Mouse (Mus musculus) limb, embryonic 10.5 days (tissue): ENCODE data around the gene Hlcs. TPM values are rescaled to one million over a fixed set of nuclear protein-coding genes. Genes with fewer than 3 reads are reported as not detected.
A peak's percentile ranks its signal among the peaks of the same experiment; 100 is the strongest.

Source experiments
- DNase-seq: peaks from one replicate; pipeline ENCODE4 v3.0.0-alpha.2; 2017; ENCODE audit warnings: low spot score
- H3K27ac ChIP-seq: fragments of 300-500 bp; sonication (generic); 2 replicates; pipeline ENCODE4 v1.5.1; 2016; ENCODE audit warnings: mild to moderate bottlenecking
- H3K27me3 ChIP-seq: fragments of 300-500 bp; sonication (generic); 2 replicates; pipeline ENCODE4 v1.6.1; 2016; ENCODE audit warnings: low read depth, mild to moderate bottlenecking; ENCODE audit not compliant: poor library complexity, severe bottlenecking
- H3K36me3 ChIP-seq: fragments of 300-500 bp; sonication (generic); 2 replicates; pipeline ENCODE4 v1.6.1; 2016; ENCODE audit warnings: mild to moderate bottlenecking, moderate library complexity
- H3K4me1 ChIP-seq: fragments of 300-500 bp; sonication (generic); 2 replicates; pipeline ENCODE4 v1.6.1; 2016
- H3K4me3 ChIP-seq: fragments of 300-500 bp; sonication (generic); 2 replicates; pipeline ENCODE4 v1.5.1; 2016; ENCODE audit warnings: mild to moderate bottlenecking, moderate library complexity
- H3K9me3 ChIP-seq: fragments of 300-500 bp; sonication (generic); replicated peaks from 2 replicates; pipeline ENCODE4 v1.6.1; 2016; ENCODE audit warnings: mild to moderate bottlenecking
- WGBS: fragments of 180-500 bp; shearing (Covaris S2); methylation state at CpG from one replicate; pipeline ENCODE4 v1.1.7; 2016; 5-methylcytosine and 5-hydroxymethylcytosine counted together
- polyA plus RNA-seq: library from polyadenylated mRNA; unstranded; fragments of >200 nt; fragmentation: Nextera tagmentation; extraction: Ambion mirVana; gene quantifications from 2 replicates; pipeline ENCODE4 v1.2.1, GENCODE M21; 2016

The Hlcs gene
- polyA plus RNA-seq, 1 experiment from 2014 or later: 11.7 TPM

DNA sequence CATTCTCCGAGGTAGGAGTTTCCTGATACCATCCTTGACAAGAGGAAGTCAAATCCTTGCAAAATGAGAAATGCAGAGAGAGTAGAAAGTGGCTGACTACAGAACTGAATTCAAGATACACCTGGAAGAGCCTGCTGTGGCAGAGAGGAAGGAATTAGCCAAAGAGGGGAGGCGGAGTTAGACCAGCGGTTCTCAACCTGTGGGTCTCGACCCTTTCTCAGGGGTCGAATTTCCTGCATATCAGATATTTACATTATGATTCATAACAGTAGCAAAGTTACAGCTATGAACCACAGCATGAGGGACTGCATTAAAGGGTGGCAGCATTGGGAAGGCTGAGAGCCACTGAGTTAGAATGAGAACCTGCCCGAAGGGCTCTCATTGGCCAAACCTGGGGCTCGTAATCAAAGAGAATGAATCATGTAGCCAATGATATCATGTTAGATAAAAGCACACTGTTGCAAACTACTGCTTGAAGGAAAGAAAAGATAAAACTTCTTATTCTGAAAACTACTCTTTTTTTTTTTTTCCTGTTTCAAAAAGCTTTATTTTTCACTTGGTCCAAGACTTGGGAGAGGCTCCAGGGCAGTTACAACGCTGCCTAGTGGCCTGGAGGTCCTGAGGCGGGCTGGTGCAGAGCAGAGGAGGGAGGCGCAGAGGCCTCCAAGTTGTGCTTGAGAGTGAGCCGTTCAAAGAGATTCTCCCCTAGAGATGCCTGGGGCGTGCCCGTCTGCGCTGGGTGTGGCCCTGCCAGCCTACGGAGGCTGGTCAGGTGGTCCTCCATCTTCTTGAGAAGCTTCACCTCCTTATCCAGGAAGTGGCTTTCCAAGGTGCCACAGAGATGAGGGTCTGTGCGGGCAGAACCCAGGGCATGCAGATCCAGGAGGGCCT, 144.5 kb downstream of the Hlcs start:
- Histone ChIP-seq H3K27me3 (peaks cover 68% of the 10 kb centered on the region), H3K4me1 (peaks cover 24% of the 10 kb centered on the region), H3K9me3 (no peaks in the 10 kb centered on the region), H3K4me3 (no peak overlapping the region), H3K36me3 (no peaks in the 10 kb centered on the region), H3K27ac (no peak overlapping the region)
- 92% methylated on average over 16 of the region's 16 CpGs for WGBS
- no peak for DNase-seq

DNA sequence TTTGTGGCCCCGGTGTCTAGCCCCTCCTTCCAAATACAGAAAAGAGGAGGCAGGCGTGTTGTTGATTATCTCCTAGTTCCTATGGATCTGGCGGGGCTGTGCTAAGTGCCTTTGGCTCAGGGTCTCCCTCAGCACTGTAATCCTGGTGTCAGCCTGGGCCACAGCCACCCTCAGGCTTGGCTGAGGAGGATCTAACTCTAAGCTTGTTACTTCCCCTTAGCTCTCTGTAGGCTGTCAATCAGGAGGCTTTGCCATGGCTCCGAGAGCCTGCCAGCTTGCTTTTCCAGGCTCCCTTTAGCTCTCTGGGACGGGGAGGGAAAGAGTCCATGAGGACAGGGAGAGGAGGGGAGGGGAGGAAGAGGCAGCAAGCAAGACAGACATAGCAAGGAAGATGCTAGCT, 148.4 kb downstream of the Hlcs start:
- Histone ChIP-seq H3K27me3 (peaks cover 68% of the 10 kb centered on the region), H3K36me3 (no peaks in the 10 kb centered on the region), H3K27ac (no peak overlapping the region), H3K4me3 (no peak overlapping the region), H3K9me3 (no peaks in the 10 kb centered on the region), H3K4me1 (peaks cover 44% of the 10 kb centered on the region)
- 22% methylated on average over 5 of the region's 5 CpGs for WGBS
- peak; percentile 38 for DNase-seq

DNA sequence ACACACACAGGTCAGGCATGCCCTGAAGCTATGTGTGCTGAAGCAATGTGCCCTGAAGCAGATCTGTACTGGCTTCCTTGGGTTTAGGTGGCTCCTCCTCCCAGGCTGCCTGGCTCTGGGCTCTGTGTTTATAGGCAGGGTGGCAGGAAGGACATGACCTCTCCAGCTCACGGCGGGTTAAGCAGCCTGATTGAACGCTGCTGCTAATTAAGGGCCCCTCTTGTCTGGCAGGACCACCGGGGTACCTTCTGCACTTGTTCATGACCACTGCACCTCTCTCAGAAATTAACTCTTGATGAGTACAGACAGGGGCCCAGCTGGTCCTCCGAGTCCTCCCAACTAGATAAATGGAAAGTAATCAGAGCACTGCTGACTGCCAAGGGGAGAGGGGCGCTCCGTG, 149.1 kb downstream of the Hlcs start:
- DNase-seq: peak; percentile 60
- H3K4me3 ChIP-seq: peak overlapping the region; percentile 12; the same call in 1 of the 2 replicates
- peaks cover 72% of the 10 kb centered on the region for H3K27me3 ChIP-seq
- 7% methylated on average over 7 of the region's 7 CpGs for WGBS
- H3K4me1 ChIP-seq: peaks cover 44% of the 10 kb centered on the region
- H3K9me3 ChIP-seq: no peaks in the 10 kb centered on the region
- H3K36me3 ChIP-seq: no peaks in the 10 kb centered on the region
- H3K27ac ChIP-seq: no peak overlapping the region

DNA sequence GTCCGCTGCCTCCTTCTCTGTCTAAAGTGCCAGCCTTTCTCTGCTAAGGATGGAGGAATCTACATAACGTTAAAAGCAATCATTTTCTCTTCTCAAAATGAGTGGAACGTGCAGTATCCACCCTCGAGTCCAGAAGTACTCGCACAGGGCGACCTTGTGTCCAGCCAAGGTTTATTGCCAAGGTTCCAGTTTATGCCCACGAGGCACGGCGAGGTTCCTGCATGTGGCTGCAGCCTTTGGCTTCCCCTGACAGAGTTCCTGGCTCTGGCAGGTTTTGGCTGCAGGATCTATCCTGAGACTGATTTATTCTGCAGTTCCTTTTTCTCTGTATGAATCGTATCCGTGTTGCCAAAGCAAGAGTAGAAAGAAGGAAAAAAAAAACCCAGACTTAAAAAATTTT, 150.3 kb downstream of the Hlcs start:
- H3K27me3 ChIP-seq: peaks cover 62% of the 10 kb centered on the region
- H3K4me1 ChIP-seq: peaks cover 44% of the 10 kb centered on the region
- no peak overlapping the region for H3K4me3 ChIP-seq
- no peak overlapping the region for H3K27ac ChIP-seq
- DNase-seq: no peak
- no peaks in the 10 kb centered on the region for H3K9me3 ChIP-seq
- WGBS: 90% methylated on average over 11 of the region's 11 CpGs
- no peaks in the 10 kb centered on the region for H3K36me3 ChIP-seq

DNA sequence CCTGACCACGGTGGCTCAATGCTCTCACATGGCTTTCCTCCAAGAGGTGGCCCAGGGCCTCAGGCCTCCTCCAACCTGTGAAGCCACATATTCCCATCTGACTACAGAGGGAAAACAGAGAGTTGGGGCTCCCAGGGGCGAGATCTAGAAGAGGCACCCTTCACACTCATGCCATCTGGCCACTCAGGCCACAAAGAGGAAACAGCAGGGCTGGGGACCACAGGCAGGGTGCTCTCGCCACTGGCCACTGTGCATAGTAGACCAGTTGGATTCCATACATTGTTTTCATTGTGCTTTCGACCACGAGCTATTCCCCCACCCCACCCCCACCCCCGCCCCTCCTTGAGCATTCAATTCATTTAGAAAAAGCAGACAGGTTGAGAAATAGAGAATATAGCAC, 151.4 kb downstream of the Hlcs start:
- Histone ChIP-seq H3K27me3 (peaks cover 60% of the 10 kb centered on the region), H3K9me3 (no peaks in the 10 kb centered on the region), H3K27ac (no peak overlapping the region), H3K4me1 (peaks cover 55% of the 10 kb centered on the region), H3K4me3 (no peak overlapping the region), H3K36me3 (no peaks in the 10 kb centered on the region)
- WGBS: 78% methylated on average over 6 of the region's 6 CpGs
- no peak for DNase-seq

DNA sequence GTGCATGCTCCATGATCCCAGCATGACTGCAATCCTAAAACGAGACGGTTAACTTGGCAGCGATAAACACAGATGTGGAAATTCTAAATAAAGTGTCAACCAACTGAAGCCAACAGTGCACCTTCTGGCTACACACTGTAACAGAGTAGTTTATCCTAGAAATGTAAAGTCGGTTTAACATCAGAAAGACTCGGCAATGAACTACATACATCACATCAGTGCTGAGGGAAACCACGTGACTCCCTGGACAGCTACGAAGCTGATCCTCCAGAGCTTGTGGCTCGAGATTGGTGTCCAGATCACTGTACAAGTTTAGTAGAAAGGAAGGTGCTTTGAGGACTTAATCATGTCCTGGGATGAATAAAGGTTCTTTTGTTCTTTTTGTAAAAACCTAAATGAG, 155.6 kb downstream of the Hlcs start:
- H3K9me3 ChIP-seq: no peaks in the 10 kb centered on the region
- no peak overlapping the region for H3K4me3 ChIP-seq
- no peak overlapping the region for H3K27ac ChIP-seq
- peaks cover 69% of the 10 kb centered on the region for H3K27me3 ChIP-seq
- no peak for DNase-seq
- 63% methylated on average over 8 of the region's 8 CpGs for WGBS
- H3K4me1 ChIP-seq: peaks cover 65% of the 10 kb centered on the region
- H3K36me3 ChIP-seq: no peaks in the 10 kb centered on the region

DNA sequence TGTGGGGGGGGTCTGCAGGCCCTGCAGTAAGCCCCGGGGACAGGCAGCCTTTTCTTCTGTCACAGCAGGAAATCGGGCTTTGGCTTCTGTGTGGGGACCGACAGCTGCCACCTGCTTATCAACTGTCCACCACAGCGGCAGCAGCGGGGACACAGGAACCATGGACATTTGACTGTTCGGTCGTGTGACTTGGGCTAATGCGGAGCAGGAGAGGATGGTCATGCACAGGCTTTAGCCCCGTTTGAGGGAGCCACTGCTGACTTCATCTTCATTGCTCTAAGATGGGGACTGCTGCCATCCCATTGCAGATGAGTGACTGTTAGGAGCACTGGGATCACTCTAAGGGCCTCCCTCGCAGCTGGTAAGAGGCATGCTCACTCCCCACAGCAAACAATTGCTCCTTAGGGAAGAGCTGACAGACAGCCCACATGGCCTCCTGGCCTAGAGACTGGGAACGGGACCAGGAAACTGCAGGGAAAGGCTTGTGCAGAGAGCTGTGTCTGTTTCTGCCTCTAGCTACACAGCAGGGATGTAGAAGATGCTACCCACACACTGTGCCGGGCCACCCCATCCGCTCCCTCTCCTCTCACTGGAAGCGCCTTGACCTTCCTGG, 158.2 kb downstream of the Hlcs start:
- 45% methylated on average over 14 of the region's 14 CpGs for WGBS
- Histone ChIP-seq H3K36me3 (no peaks in the 10 kb centered on the region), H3K9me3 (no peaks in the 10 kb centered on the region), H3K27ac (peak overlapping the region; percentile 48; the same call in 1 of the 2 replicates), H3K27me3 (peaks cover 53% of the 10 kb centered on the region), H3K4me1 (peaks cover 71% of the 10 kb centered on the region), H3K4me3 (no peak overlapping the region)
- no peak for DNase-seq

DNA sequence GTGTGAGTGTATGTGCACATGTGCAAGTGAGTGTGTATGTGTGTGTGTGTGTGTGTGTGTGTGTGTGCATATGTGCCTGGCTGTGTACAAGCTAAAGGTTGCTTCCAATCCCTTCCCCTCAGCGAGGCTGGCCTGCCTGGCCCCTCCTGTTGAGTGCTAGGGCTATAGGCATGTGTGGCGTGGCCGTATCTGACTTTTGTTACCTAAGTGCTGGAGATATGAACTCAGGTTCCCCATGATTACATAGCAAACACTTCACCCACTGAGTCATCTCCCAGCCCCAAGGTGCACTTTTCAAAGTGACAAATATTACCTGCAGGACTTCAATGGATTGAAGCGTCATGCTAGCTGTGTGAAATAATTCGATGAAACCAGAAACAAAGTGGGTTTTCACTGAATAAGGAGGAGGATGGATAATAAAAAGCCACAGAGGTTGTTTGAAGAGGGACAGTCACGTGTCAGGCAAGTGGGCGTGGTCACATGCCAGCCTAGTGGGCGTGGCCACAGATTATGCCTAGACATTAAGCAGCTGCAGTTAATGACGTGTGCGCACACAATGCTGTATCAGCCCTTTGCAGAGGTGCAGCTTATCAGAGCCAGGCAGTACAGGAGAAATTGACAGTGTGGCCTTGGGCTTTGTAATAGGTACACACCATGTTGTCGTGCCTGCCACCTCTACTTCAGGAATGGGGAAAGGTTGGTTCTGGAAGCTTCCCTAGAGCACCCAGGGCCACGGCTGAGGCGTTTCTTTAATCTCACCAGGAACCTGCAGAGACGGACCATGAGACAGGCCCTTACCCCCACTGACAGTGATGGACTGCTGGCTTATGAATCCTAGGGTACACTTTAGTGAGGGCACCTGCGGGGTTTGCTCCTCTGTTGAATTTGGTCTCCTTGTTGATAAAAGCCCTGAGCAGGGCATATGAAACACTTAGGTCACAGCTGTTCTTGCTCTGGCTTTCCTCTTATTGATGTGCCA, 163.0 kb downstream of the Hlcs start:
- Histone ChIP-seq H3K4me1 (peaks cover 68% of the 10 kb centered on the region), H3K9me3 (no peaks in the 10 kb centered on the region), H3K27ac (peak overlapping the region; percentile 26; the same call in 1 of the 2 replicates), H3K36me3 (no peaks in the 10 kb centered on the region), H3K4me3 (no peak overlapping the region), H3K27me3 (peaks cover 62% of the 10 kb centered on the region)
- DNase-seq: no peak
- WGBS: 78% methylated on average over 15 of the region's 15 CpGs

DNA sequence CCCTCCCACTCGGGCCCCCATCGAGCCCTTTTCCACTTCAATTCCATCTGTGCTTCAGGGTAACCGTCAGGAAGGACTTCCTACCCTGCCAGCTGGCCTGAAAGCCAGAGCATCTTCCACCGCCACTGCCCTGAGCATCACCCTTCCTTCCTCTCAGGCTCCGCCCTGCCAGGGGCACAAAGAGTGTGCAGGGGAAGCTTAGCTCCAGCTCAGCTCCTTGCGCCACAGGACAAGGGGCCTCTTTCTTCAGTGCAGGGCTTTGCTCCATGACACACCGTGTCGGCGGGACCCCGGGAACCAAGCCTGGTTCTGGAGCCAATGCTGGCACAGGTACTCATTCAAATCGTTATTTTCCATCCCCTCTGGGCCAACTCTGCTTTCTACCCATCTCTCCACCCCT, 165.2 kb downstream of the Hlcs start:
- 58% methylated on average over 11 of the region's 11 CpGs for WGBS
- Histone ChIP-seq H3K4me1 (peaks cover 66% of the 10 kb centered on the region), H3K27me3 (peaks cover 52% of the 10 kb centered on the region), H3K36me3 (no peaks in the 10 kb centered on the region), H3K4me3 (no peak overlapping the region), H3K9me3 (no peaks in the 10 kb centered on the region), H3K27ac (peak overlapping the region; percentile 59)
- DNase-seq: no peak

DNA sequence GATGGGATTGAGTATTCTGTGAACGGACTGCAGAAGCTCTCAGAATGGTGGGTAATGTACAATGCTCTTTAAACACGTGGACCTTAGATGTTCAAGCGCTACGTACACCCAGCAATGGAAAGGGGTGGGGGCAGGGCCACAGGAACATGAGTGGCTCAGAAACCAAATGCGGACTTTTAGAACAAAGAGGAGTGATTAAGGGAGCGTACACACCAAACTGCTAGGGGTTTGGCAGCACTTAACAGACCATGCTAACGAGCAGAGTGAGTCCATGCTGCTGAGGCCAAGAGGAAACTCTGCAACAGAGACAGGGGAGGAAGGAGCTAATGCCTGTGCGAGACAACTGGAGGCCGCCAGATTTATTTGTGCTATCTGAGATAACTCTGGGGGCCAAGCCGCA, 170.0 kb downstream of the Hlcs start:
- Histone ChIP-seq H3K36me3 (peaks cover 2% of the 10 kb centered on the region; the same call in 1 of the 2 replicates), H3K4me3 (peak overlapping the region; percentile 3; the same call in 1 of the 2 replicates), H3K27ac (peak overlapping the region; percentile 74), H3K9me3 (no peaks in the 10 kb centered on the region), H3K4me1 (peaks cover 52% of the 10 kb centered on the region), H3K27me3 (peaks cover 53% of the 10 kb centered on the region; the same call in 1 of the 2 replicates)
- no peak for DNase-seq
- WGBS: 23% methylated on average over 10 of the region's 10 CpGs

DNA sequence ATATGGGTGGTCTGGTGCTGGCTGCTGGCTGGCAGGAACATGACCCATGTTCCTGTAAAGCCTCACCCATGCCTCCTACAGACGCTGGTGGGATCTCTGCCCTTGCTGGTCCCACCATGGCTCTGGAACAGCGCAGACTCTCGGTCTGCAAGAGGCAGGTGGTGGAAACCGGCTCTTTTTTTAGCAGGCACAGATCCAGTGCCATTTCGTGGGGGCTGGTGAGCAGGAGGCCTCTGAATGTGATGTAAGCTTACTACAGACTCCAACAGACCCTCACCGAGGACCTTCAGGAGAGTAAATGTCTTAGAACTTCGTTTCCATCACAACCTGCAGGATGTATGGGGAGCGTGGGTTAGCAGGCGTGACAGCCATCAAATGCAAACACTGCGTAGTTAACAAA, 172.6 kb downstream of the Hlcs start:
- Histone ChIP-seq H3K9me3 (no peaks in the 10 kb centered on the region), H3K27me3 (peaks cover 41% of the 10 kb centered on the region; the same call in 1 of the 2 replicates), H3K4me3 (no peak overlapping the region), H3K27ac (peak overlapping the region; percentile 10; the same call in 1 of the 2 replicates), H3K4me1 (peaks cover 47% of the 10 kb centered on the region), H3K36me3 (peaks cover 4% of the 10 kb centered on the region)
- no peak for DNase-seq
- 64% methylated on average over 10 of the region's 10 CpGs for WGBS

DNA sequence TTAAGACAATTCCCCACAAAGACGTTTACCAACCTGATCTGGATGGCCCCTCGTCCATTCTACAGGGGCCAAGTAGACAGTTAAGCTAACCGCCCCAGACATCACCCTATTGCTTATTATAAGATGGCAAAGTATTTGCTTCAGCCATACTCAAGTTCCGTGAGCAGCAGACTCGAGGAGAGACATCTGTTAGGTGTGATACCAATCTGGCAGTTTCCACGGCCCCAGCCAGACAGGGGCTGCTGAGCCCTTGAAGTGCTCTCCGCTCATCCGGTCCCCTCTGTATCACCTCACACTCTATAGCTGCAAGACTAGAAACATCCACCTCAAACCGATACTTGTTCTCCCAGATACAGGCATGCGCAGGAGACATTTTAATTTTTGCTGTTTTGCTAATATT, 179.2 kb downstream of the Hlcs start:
- H3K4me3 ChIP-seq: no peak overlapping the region
- H3K36me3 ChIP-seq: peaks cover 9% of the 10 kb centered on the region
- DNase-seq: no peak
- 80% methylated on average over 10 of the region's 10 CpGs for WGBS
- H3K4me1 ChIP-seq: 0 out of 2 replicates have a peak, but pooled peaks cover 3% of the 10 kb centered on the region
- no peak overlapping the region for H3K27ac ChIP-seq
- peaks cover 49% of the 10 kb centered on the region for H3K27me3 ChIP-seq
- H3K9me3 ChIP-seq: no peaks in the 10 kb centered on the region
